Mouse (Mus musculus): Measurements from ENCODE around the gene Aff4. TPM values are rescaled to one million over a fixed set of nuclear protein-coding genes. Genes with fewer than 3 reads are reported as not detected.
"Not testable (repeated sequence)": the region's sequence is repeated elsewhere in the genome, so short reads cannot be mapped to it uniquely, and the experiment has no call there.

The Aff4 gene
- total and polyA plus RNA-seq, 3 experiments: 19.8 to 50.6 (median 22.1) TPM

- H3K4me2 ChIP-seq (ENCODE audit: insufficient read depth, low read depth, poor library complexity, severe bottlenecking); dilution Hi-C loops (cut with MboI; ENCODE audit: extremely low pct_ligation_motif_present, extremely low pct_unique_long_range_greater_than_20kb, low sequenced_read_pairs); H3K27ac ChIP-seq (ENCODE audit: insufficient read depth, low read depth); H3K4me3 ChIP-seq (replicated peaks in 1 of 3; ENCODE audit: low read depth in 2 of 3, low read length in 2 of 3, poor library complexity in 1 of 3); in situ Hi-C loops (cut with MboI; ENCODE audit: low pct_ligation_motif_present, low pct_unique_long_range_greater_than_20kb, low sequenced_read_pairs); H3K27me3 ChIP-seq (replicated peaks); DNase-seq (ENCODE audit: extremely low read depth); H3K9ac ChIP-seq (ENCODE audit: insufficient read depth, low read depth); H3K9me3 ChIP-seq (replicated peaks; ENCODE audit: low read length): not testable (repeated sequence)
- Histone ChIP-seq H3K79me2 (replicated peaks; ENCODE audit: control insufficient read depth, extremely low read depth, insufficient read depth, poor library complexity, severe bottlenecking) (peaks cover 18% of the 10 kb centered on the region), H3K36me3 (replicated peaks in 1 of 2; ENCODE audit: control insufficient read depth in 1 of 2, insufficient read depth in 1 of 2, low read length in 1 of 2) (peaks cover 12 to 57% of the 10 kb centered on the region in 2 experiments), H3K4me1 (ENCODE audit: control insufficient read depth in 1 of 2, insufficient read depth in 2 of 2) (peaks cover 8 to 20% of the 10 kb centered on the region in 2 experiments)
Measured at GRCm38 (mm10) chr11:53426914-53427313, 76.3 kb downstream of the Aff4 start.

GRCm38 (mm10) chr11:53427993-53428715 lies 77.5 kb downstream of the Aff4 start:
- Histone ChIP-seq H3K27me3 (replicated peaks) (no peaks in the 10 kb centered on the region), H3K9ac (ENCODE audit: insufficient read depth, low read depth) (no peak overlapping the region), H3K4me1 (ENCODE audit: control insufficient read depth in 1 of 2, insufficient read depth in 2 of 2) (peaks cover 8 to 21% of the 10 kb centered on the region in 2 experiments), H3K4me2 (ENCODE audit: insufficient read depth, low read depth, poor library complexity, severe bottlenecking) (no peak overlapping the region), H3K36me3 (replicated peaks in 1 of 2; ENCODE audit: control insufficient read depth in 1 of 2, insufficient read depth in 1 of 2, low read length in 1 of 2) (peaks cover 12 to 46% of the 10 kb centered on the region in 2 experiments), H3K9me3 (replicated peaks; ENCODE audit: low read length) (no peaks in the 10 kb centered on the region), H3K27ac (ENCODE audit: insufficient read depth, low read depth) (no peak overlapping the region), H3K79me2 (replicated peaks; ENCODE audit: control insufficient read depth, extremely low read depth, insufficient read depth, poor library complexity, severe bottlenecking) (peaks cover 18% of the 10 kb centered on the region), H3K4me3 (replicated peaks in 1 of 3; ENCODE audit: low read depth in 2 of 3, low read length in 2 of 3, poor library complexity in 1 of 3) (no peak overlapping the region)
- DNase-seq (ENCODE audit: extremely low read depth): no peak
- dilution Hi-C loops (cut with MboI; ENCODE audit: extremely low pct_ligation_motif_present, extremely low pct_unique_long_range_greater_than_20kb, low sequenced_read_pairs): no loop called here
- in situ Hi-C loops (cut with MboI; ENCODE audit: low pct_ligation_motif_present, low pct_unique_long_range_greater_than_20kb, low sequenced_read_pairs): no loop called here
- TF ChIP-seq RCOR1 (conservative IDR thresholded peaks at IDR 0.05; ENCODE audit: low read depth, low read length) (no peak), MAZ (IDR thresholded peaks at IDR 0.05; ENCODE audit: low read depth, low read length) (no peak), POLR2AphosphoS2 (IDR thresholded peaks at IDR 0.05; ENCODE audit: low read depth, low read length) (0 out of 2 replicates have a peak, but pooled peaks have one; percentile 2)

- TF ChIP-seq ZMIZ1 (IDR thresholded peaks at IDR 0.05; ENCODE audit: low read depth, low read length) (no peak), MAFK (IDR thresholded peaks at IDR 0.05; ENCODE audit: insufficient replicate concordance, low read length) (no peak), MEF2A (IDR thresholded peaks at IDR 0.05; ENCODE audit: borderline replicate concordance, low read depth, low read length) (no peak), GABPA (IDR thresholded peaks at IDR 0.05; ENCODE audit: insufficient replicate concordance, low read depth, low read length) (no peak), BHLHE40 (IDR thresholded peaks at IDR 0.05; ENCODE audit: low read depth, low read length) (no peak), USF2 (conservative IDR thresholded peaks at IDR 0.05; ENCODE audit: low read depth, low read length) (no peak), PAX5 (IDR thresholded peaks at IDR 0.05; ENCODE audit: low read length) (no peak)
- DNase-seq (ENCODE audit: extremely low read depth): no peak
- peaks cover 8 to 21% of the 10 kb centered on the region in 2 experiments for H3K4me1 ChIP-seq (ENCODE audit: control insufficient read depth in 1 of 2, insufficient read depth in 2 of 2)
- peaks cover 18% of the 10 kb centered on the region for H3K79me2 ChIP-seq (replicated peaks; ENCODE audit: control insufficient read depth, extremely low read depth, insufficient read depth, poor library complexity, severe bottlenecking)
- H3K9ac ChIP-seq (ENCODE audit: insufficient read depth, low read depth): no peak overlapping the region
- no peaks in the 10 kb centered on the region for H3K9me3 ChIP-seq (replicated peaks; ENCODE audit: low read length)
- H3K27ac ChIP-seq (ENCODE audit: insufficient read depth, low read depth): no peak overlapping the region
- H3K36me3 ChIP-seq (replicated peaks in 1 of 2; ENCODE audit: control insufficient read depth in 1 of 2, insufficient read depth in 1 of 2, low read length in 1 of 2): peaks cover 12 to 43% of the 10 kb centered on the region in 2 experiments
- in situ Hi-C loops (cut with MboI; ENCODE audit: low pct_ligation_motif_present, low pct_unique_long_range_greater_than_20kb, low sequenced_read_pairs): no loop called here
- no peak overlapping the region for H3K4me2 ChIP-seq (ENCODE audit: insufficient read depth, low read depth, poor library complexity, severe bottlenecking)
- peaks cover 3% of the 10 kb centered on the region for H3K27me3 ChIP-seq (replicated peaks)
- dilution Hi-C loops (cut with MboI; ENCODE audit: extremely low pct_ligation_motif_present, extremely low pct_unique_long_range_greater_than_20kb, low sequenced_read_pairs): no loop called here
- no peak overlapping the region for H3K4me3 ChIP-seq (replicated peaks in 1 of 3; ENCODE audit: low read depth in 2 of 3, low read length in 2 of 3, poor library complexity in 1 of 3)
Measured at GRCm38 (mm10) chr11:53428716-53429057, 78.1 kb downstream of the Aff4 start.
